Comparison of ENCODE assay signal across 11 mouse cellular contexts in genomic region chr5:113644520-113644919, GRCm38 (mm10). TPM values are rescaled to one million over a fixed set of nuclear protein-coding genes. Genes with fewer than 3 reads are reported as not detected.
DNase-seq lines count a peak whose midpoint lies in the region; TF ChIP-seq lines count a peak whose summit lies in the region.
"Had no signal": no experiment of that assay in that cellular context is flagged by ENCODE, and none has a peak within 500 bp of the region (broad histone marks: within the 10 kb centered on the region; RNA-seq: fewer than 3 reads in every experiment).

No protein-coding gene starts in this region.

- no peak overlapping the region for H3K27ac ChIP-seq in kidney, adult 2 months (ENCODE audit: insufficient read depth, low read depth, low read length)
- H3K27ac ChIP-seq in spleen, adult 2 months (ENCODE audit: insufficient read depth, low read length), result peak overlapping the region; percentile 36; the same call in 1 of the 2 replicates
- H3K27ac ChIP-seq in limb, embryonic 10.5 days, result 0 out of 2 replicates have a peak overlapping the region, but pooled peaks have one; percentile 3
- H3K27ac ChIP-seq: hindbrain, embryonic 15.5 days; lung, embryonic 15.5 days had no signal

- TF ChIP-seq CTCF in kidney, adult 2 months (conservative IDR thresholded peaks at IDR 0.05; ENCODE audit: insufficient read depth, insufficient read length, low read depth, low read length), result no peak
- no peak for TF ChIP-seq CTCF in spleen, adult 2 months (IDR thresholded peaks at IDR 0.05; ENCODE audit: extremely low read depth, insufficient read depth, insufficient read length, insufficient replicate concordance)

- peak; percentile 24 for DNase-seq in kidney, adult 2 months
- DNase-seq in kidney, adult 11 months, result no peak
- no peak for DNase-seq in spleen, adult 2 months (ENCODE audit: low read depth in 1 of 2, low spot score in 2 of 2)
- no peak for DNase-seq in spleen, postnatal 4 days (ENCODE audit: low spot score in 2 of 2)
- DNase-seq in limb, embryonic 10.5 days (ENCODE audit: low spot score), result no peak
- DNase-seq in telencephalon, adult 2 months (ENCODE audit: low read depth, low spot score), result peak; percentile 33
- DNase-seq in urinary bladder, adult 2 months (ENCODE audit: low spot score), result no peak
- DNase-seq: thymus, postnatal 4 days had no signal

- H3K9me3 ChIP-seq in limb, embryonic 10.5 days (replicated peaks), result no peaks in the 10 kb centered on the region
- H3K9me3 ChIP-seq: hindbrain, embryonic 15.5 days; lung, embryonic 15.5 days had no signal

- WGBS in kidney, adult 2 months, result 87% methylated on average over 4 of the region's 4 CpGs
- 60% methylated on average over 4 of the region's 4 CpGs for WGBS in spleen, adult 2 months
- WGBS in limb, embryonic 10.5 days, result 87% methylated on average over 4 of the region's 4 CpGs

- no peak for TF ChIP-seq POLR2A in kidney, adult 2 months (IDR thresholded peaks at IDR 0.05; ENCODE audit: low read depth, low read length)
- no peak for TF ChIP-seq POLR2A in spleen, adult 2 months (IDR thresholded peaks at IDR 0.05; ENCODE audit: low read depth, low read length)

- H3K27me3 ChIP-seq in kidney, adult 2 months (replicated peaks; ENCODE audit: control insufficient read depth, insufficient read depth, low read length), result no peaks in the 10 kb centered on the region
- H3K27me3 ChIP-seq in spleen, adult 2 months (ENCODE audit: control insufficient read depth, insufficient read depth, low read length), result no peaks in the 10 kb centered on the region
- peaks cover 12% of the 10 kb centered on the region for H3K27me3 ChIP-seq in limb, embryonic 10.5 days (ENCODE audit: low read depth, poor library complexity, severe bottlenecking)
- H3K27me3 ChIP-seq: hindbrain, embryonic 15.5 days; lung, embryonic 15.5 days had no signal

- H3K36me3 ChIP-seq in kidney, adult 2 months (ENCODE audit: control insufficient read depth, insufficient read depth, low read length), result no peaks in the 10 kb centered on the region
- no peaks in the 10 kb centered on the region for H3K36me3 ChIP-seq in spleen, adult 2 months (ENCODE audit: control insufficient read depth, insufficient read depth, low read length)
- H3K36me3 ChIP-seq in limb, embryonic 10.5 days, result no peaks in the 10 kb centered on the region
- H3K36me3 ChIP-seq: hindbrain, embryonic 15.5 days; lung, embryonic 15.5 days had no signal

- H3K4me1 ChIP-seq in kidney, adult 2 months (ENCODE audit: control insufficient read depth, insufficient read depth, low read length), result no peaks in the 10 kb centered on the region
- H3K4me1 ChIP-seq in spleen, adult 2 months (ENCODE audit: control insufficient read depth, insufficient read depth, insufficient read length), result peaks cover 2% of the 10 kb centered on the region; the same call in 1 of the 2 replicates
- peaks cover 46% of the 10 kb centered on the region for H3K4me1 ChIP-seq in limb, embryonic 10.5 days

- H3K4me3 ChIP-seq in kidney, adult 2 months (ENCODE audit: insufficient read depth, low read depth, low read length), result no peak overlapping the region
- no peak overlapping the region for H3K4me3 ChIP-seq in spleen, adult 2 months (ENCODE audit: extremely low read depth, insufficient read depth, insufficient read length)
- H3K4me3 ChIP-seq in limb, embryonic 10.5 days, result no peak overlapping the region
- H3K4me3 ChIP-seq: erythroblast, embryonic 14.5 days; hindbrain, embryonic 15.5 days; lung, embryonic 15.5 days had no signal

RNA-seq across cellular contexts. Expression of gene Cmklr1, which starts 5.7 kb away (rescaled TPM):
- polyA plus RNA-seq in kidney, adult 2 months (2012; rRNA removed), result 18.2 and 19.4 TPM in 2 replicates
- polyA plus RNA-seq in spleen, adult 2 months (2012; rRNA removed), result 31.7 and 37.1 TPM in 2 replicates
- 2.3 and 3.4 TPM in 2 replicates for polyA plus RNA-seq in limb, embryonic 10.5 days (2016; fragmentation: Nextera tagmentation; extraction: Ambion mirVana)
- polyA plus RNA-seq in urinary bladder, adult 2 months (2012; rRNA removed), result 10.0 and 12.2 TPM in 2 replicates
- polyA plus RNA-seq: erythroblast, embryonic 14.5 days had no signal

Comparison
In these comparisons a context has a peak if more than half of its experiments do, and no peak if none do; other contexts are left out.
1. DNase-seq: peak in kidney, adult 2 months (single experiment) and telencephalon, adult 2 months (single experiment); none in kidney, adult 11 months (single experiment), spleen, adult 2 months (0 of 2), spleen, postnatal 4 days (0 of 2), limb, embryonic 10.5 days (single experiment) and urinary bladder, adult 2 months (single experiment).